Mouse (Mus musculus): ENCODE results near the gene Cd80.

DNA sequence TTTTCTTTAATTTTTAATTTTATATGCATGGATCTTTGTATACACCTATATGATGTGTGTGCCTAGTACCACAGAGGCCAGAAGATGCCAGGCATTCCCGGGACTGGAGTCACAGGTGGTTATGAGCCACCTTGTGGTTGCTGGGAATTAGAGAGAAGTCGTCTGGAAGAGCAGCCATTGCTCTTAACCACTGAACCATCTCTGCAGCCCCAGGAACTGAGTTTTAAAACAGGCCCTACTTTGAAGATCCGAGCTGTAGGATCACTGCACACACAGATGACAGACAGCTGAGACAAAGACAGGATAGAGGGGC, 13.3 kb downstream of the Cd80 start:
- TF ChIP-seq POLR2A (IDR thresholded peaks at IDR 0.05; ENCODE audit: low read depth, low read length) (no peak), CTCF (IDR thresholded peaks at IDR 0.05; ENCODE audit: extremely low read depth, insufficient read depth, insufficient read length, insufficient replicate concordance) (no peak)

Measured in spleen, adult 2 months (tissue).